In genomic region chr17:34661121-34661591, GRCm38 (mm10) we compare ENCODE assay signal across 9 mouse cellular contexts. TPM values are rescaled to one million over a fixed set of nuclear protein-coding genes. Genes with fewer than 3 reads are reported as not detected.
A peak's percentile ranks its signal among the peaks of the same experiment; 100 is the strongest.
DNase-seq lines count a peak whose midpoint lies in the region; ATAC-seq lines count a peak whose summit lies in the region.
"Had no signal": no experiment of that assay in that cellular context is flagged by ENCODE, and none has a peak within 500 bp of the region (broad histone marks: within the 10 kb centered on the region; RNA-seq: fewer than 3 reads in every experiment).

No protein-coding gene starts in this region.

- no peak overlapping the region for H3K27ac ChIP-seq in heart, embryonic 11.5 days (ENCODE audit: low read depth, low read length)
- peak overlapping the region; percentile 51 for H3K27ac ChIP-seq in kidney, embryonic 15.5 days
- H3K27ac ChIP-seq: liver, embryonic 14.5 days had no signal

- WGBS in heart, embryonic 11.5 days (ENCODE audit: insufficient replicate concordance) = 6% methylated on average over 19 of the region's 19 CpGs
- 3% methylated on average over 19 of the region's 19 CpGs for WGBS in kidney, embryonic 15.5 days

- peak overlapping the region; percentile 42 for H3K4me2 ChIP-seq in heart, embryonic 11.5 days
- peak overlapping the region; percentile 55 for H3K4me2 ChIP-seq in kidney, embryonic 15.5 days

- H3K9ac ChIP-seq in heart, embryonic 11.5 days (ENCODE audit: low read depth, low read length) = no peak overlapping the region
- H3K9ac ChIP-seq in kidney, embryonic 15.5 days = no peak overlapping the region
- H3K9ac ChIP-seq: liver, embryonic 14.5 days had no signal

- H3K36me3 ChIP-seq in heart, embryonic 11.5 days (ENCODE audit: control insufficient read depth, insufficient read depth, low read length) = no peaks in the 10 kb centered on the region
- H3K36me3 ChIP-seq in kidney, embryonic 15.5 days = no peaks in the 10 kb centered on the region

- H3K4me1 ChIP-seq in heart, embryonic 11.5 days (ENCODE audit: control insufficient read depth, insufficient read depth, low read length) = peaks cover 9% of the 10 kb centered on the region
- H3K4me1 ChIP-seq in kidney, embryonic 15.5 days = peaks cover 21% of the 10 kb centered on the region

- ATAC-seq in heart, embryonic 11.5 days (replicated peaks; ENCODE audit: insufficient number of reproducible peaks, low FRiP score, low TSS enrichment) = no peak
- ATAC-seq in kidney, embryonic 15.5 days (replicated peaks; ENCODE audit: low FRiP score) = peak; percentile 58; the same call in 1 of the 2 replicates

- peaks cover 35% of the 10 kb centered on the region for H3K27me3 ChIP-seq in heart, embryonic 11.5 days (ENCODE audit: control insufficient read depth, insufficient read depth, low read length)
- H3K27me3 ChIP-seq in kidney, embryonic 15.5 days = peaks cover 65% of the 10 kb centered on the region

- no peaks in the 10 kb centered on the region for H3K9me3 ChIP-seq in heart, embryonic 11.5 days (replicated peaks; ENCODE audit: control insufficient read depth, low read length)
- H3K9me3 ChIP-seq in kidney, embryonic 15.5 days (replicated peaks) = no peaks in the 10 kb centered on the region

- peak; percentile 44 for DNase-seq in testis, postnatal 10 days (ENCODE audit: low spot score)
- no peak for DNase-seq in testis, postnatal 14 days (ENCODE audit: low spot score)
- peak; percentile 85 for DNase-seq in lung, postnatal 10 days
- no peak for DNase-seq in ovary, postnatal 10 days (ENCODE audit: low spot score)
- DNase-seq in left cerebral cortex, adult 11 months (ENCODE audit: low spot score) = no peak
- DNase-seq in embryo, embryonic 9.5 days (ENCODE audit: extremely low spot score) = no peak

- no peak overlapping the region for H3K4me3 ChIP-seq in heart, embryonic 11.5 days (ENCODE audit: low read depth, low read length)
- peak overlapping the region; percentile 23 for H3K4me3 ChIP-seq in kidney, embryonic 15.5 days (replicated peaks)

RNA-seq across cellular contexts. Expression of gene Tnxb, which starts 9.2 kb away (rescaled TPM):
- 0.24 and 0.27 TPM in 2 replicates for polyA plus RNA-seq in heart, embryonic 11.5 days (2014; fragmentation: Nextera tagmentation; extraction: Ambion mirVana)
- 0.35 and 0.75 TPM in 2 replicates for polyA plus RNA-seq in kidney, embryonic 15.5 days (2015; fragmentation: Nextera tagmentation; extraction: Ambion mirVana)

RNA-seq across cellular contexts. Expression of gene Atf6b, which starts 14.2 kb away (rescaled TPM):
- polyA plus RNA-seq in heart, embryonic 11.5 days (2014; fragmentation: Nextera tagmentation; extraction: Ambion mirVana) = 41.0 and 49.8 TPM in 2 replicates
- polyA plus RNA-seq in kidney, embryonic 15.5 days (2015; fragmentation: Nextera tagmentation; extraction: Ambion mirVana) = 86.2 and 98.2 TPM in 2 replicates

RNA-seq across cellular contexts. Expression of gene Fkbpl, which starts 16.6 kb away (rescaled TPM):
- 10.9 and 11.4 TPM in 2 replicates for polyA plus RNA-seq in heart, embryonic 11.5 days (2014; fragmentation: Nextera tagmentation; extraction: Ambion mirVana)
- polyA plus RNA-seq in kidney, embryonic 15.5 days (2015; fragmentation: Nextera tagmentation; extraction: Ambion mirVana) = 17.2 and 18.4 TPM in 2 replicates

RNA-seq across cellular contexts. Expression of gene Prrt1, which starts 31.8 kb away (rescaled TPM):
- not detected in 2 replicates for polyA plus RNA-seq in heart, embryonic 11.5 days (2014; fragmentation: Nextera tagmentation; extraction: Ambion mirVana)
- 0.24 and 0.35 TPM in 2 replicates for polyA plus RNA-seq in kidney, embryonic 15.5 days (2015; fragmentation: Nextera tagmentation; extraction: Ambion mirVana)

RNA-seq across cellular contexts. Expression of gene Ppt2, which starts 32.8 kb away (rescaled TPM):
- polyA plus RNA-seq in heart, embryonic 11.5 days (2014; fragmentation: Nextera tagmentation; extraction: Ambion mirVana) = 31.7 and 34.3 TPM in 2 replicates
- polyA plus RNA-seq in kidney, embryonic 15.5 days (2015; fragmentation: Nextera tagmentation; extraction: Ambion mirVana) = 36.5 and 39.1 TPM in 2 replicates

Comparison
In these comparisons a context has a peak if more than half of its experiments do, and no peak if none do; other contexts are left out.
1. DNase-seq: peak in testis, postnatal 10 days (single experiment) and lung, postnatal 10 days (single experiment); none in testis, postnatal 14 days (single experiment), ovary, postnatal 10 days (single experiment), left cerebral cortex, adult 11 months (single experiment) and embryo, embryonic 9.5 days (single experiment).